Comparison of ENCODE assay signal across 24 mouse cellular contexts in genomic region chr10:128281682-128282081, GRCm38 (mm10). TPM values are rescaled to one million over a fixed set of nuclear protein-coding genes. Genes with fewer than 3 reads are reported as not detected.
"Had no signal": no experiment of that assay in that cellular context is flagged by ENCODE, and none has a peak within 500 bp of the region (broad histone marks: within the 10 kb centered on the region; RNA-seq: fewer than 3 reads in every experiment).

No protein-coding gene starts in this region.

- H3K4me1 ChIP-seq: kidney, embryonic 15.5 days; limb, embryonic 12.5 days; limb, embryonic 15.5 days; lung, embryonic 15.5 days had no signal

- H3K9me3 ChIP-seq: kidney, embryonic 15.5 days; limb, embryonic 12.5 days; limb, embryonic 15.5 days; liver, embryonic 15.5 days; lung, embryonic 15.5 days had no signal

- H3K9ac ChIP-seq: kidney, embryonic 15.5 days; limb, embryonic 12.5 days; limb, embryonic 15.5 days; liver, embryonic 15.5 days; lung, embryonic 15.5 days had no signal

- H3K27me3 ChIP-seq: kidney, embryonic 15.5 days; limb, embryonic 12.5 days; limb, embryonic 15.5 days; liver, embryonic 15.5 days; lung, embryonic 15.5 days had no signal

- H3K4me3 ChIP-seq: kidney, embryonic 15.5 days; limb, embryonic 12.5 days; limb, embryonic 15.5 days; liver, embryonic 15.5 days; lung, embryonic 15.5 days had no signal

- H3K27ac ChIP-seq: kidney, embryonic 15.5 days; limb, embryonic 12.5 days; limb, embryonic 15.5 days; liver, embryonic 15.5 days; lung, embryonic 15.5 days had no signal

- H3K4me2 ChIP-seq: kidney, embryonic 15.5 days; limb, embryonic 12.5 days; limb, embryonic 15.5 days; liver, embryonic 15.5 days; lung, embryonic 15.5 days; midbrain, embryonic 11.5 days had no signal

- DNase-seq: kidney, postnatal 10 days; left cerebral cortex, postnatal 4 days; lung, adult 18-20 months; lung, postnatal 14 days; lung, postnatal 4 days; midbrain, embryonic 14.5 days; thymus, postnatal 25 days had no signal

RNA-seq across cellular contexts. Expression of gene Apof, which starts 13.2 kb away (rescaled TPM):
- total RNA-seq: layer of hippocampus, postnatal 14 days; left cerebral cortex, postnatal 14 days; left cerebral cortex, postnatal 4 days; megakaryocyte progenitor cell, adult 5-6 weeks; megakaryocyte-erythroid progenitor cell, adult 5-6 weeks; midbrain, postnatal 0 days had no signal
- polyA plus RNA-seq: limb, embryonic 12.5 days; midbrain, embryonic 11.5 days; midbrain, embryonic 14.5 days; neural tube, embryonic 11.5 days; neural tube, embryonic 14.5 days; stomach, embryonic 14.5 days; thymus, postnatal 0 days had no signal

RNA-seq across cellular contexts. Expression of gene Il23a, which starts 16.9 kb away (rescaled TPM):
- total RNA-seq: left cerebral cortex, postnatal 4 days; megakaryocyte-erythroid progenitor cell, adult 5-6 weeks; midbrain, postnatal 0 days had no signal
- polyA plus RNA-seq: liver, embryonic 15.5 days; midbrain, embryonic 11.5 days; midbrain, embryonic 14.5 days; midbrain, postnatal 0 days; neural tube, embryonic 11.5 days had no signal

RNA-seq across cellular contexts. Expression of gene Apon, which starts 27.8 kb away (rescaled TPM):
- total RNA-seq: layer of hippocampus, postnatal 14 days; left cerebral cortex, adult 8-10 months; left cerebral cortex, postnatal 14 days; left cerebral cortex, postnatal 4 days; midbrain, postnatal 0 days had no signal
- polyA plus RNA-seq: kidney, adult 2 months; midbrain, embryonic 14.5 days; midbrain, postnatal 0 days; neural tube, embryonic 14.5 days had no signal
